Mouse (Mus musculus): ENCODE results near the gene Mybl2. TPM values are rescaled to one million over a fixed set of nuclear protein-coding genes. Genes with fewer than 3 reads are reported as not detected.

Gene Mybl2
- total and polyA plus RNA-seq, 2 experiments = 0.09 to 0.31 TPM

DNA sequence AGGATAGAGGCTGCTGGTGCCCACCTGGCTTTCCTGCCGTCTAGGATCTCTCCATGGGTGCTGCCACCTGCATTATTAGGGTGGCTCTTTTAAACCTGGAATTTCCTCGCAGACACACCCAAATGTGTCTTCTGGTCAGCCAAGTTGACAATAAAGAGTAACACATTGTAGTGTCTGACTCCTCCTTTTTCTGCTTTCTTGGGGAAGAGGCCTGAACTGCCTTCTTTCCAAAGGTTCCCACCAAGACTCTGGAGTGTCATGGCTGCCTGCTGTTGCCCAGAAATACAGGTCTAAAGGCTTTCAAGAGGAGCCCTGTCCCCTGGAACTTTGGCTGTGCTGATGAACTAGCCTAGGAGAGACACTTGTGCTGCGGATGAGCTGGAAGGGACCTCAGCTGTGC is 30.0 kb downstream of the Mybl2 start:
- H3K9ac ChIP-seq (ENCODE audit: low read depth, low read length) = no peak overlapping the region
- H3K27me3 ChIP-seq (ENCODE audit: control insufficient read depth, insufficient read depth, low read length) = no peaks in the 10 kb centered on the region
- 98% methylated on average over 3 of the region's 3 CpGs for WGBS
- no peak overlapping the region for H3K27ac ChIP-seq (replicated peaks; ENCODE audit: insufficient read depth, low read depth, low read length)
- no peaks in the 10 kb centered on the region for H3K79me2 ChIP-seq (ENCODE audit: control insufficient read depth, insufficient read depth, low read length)
- H3K4me1 ChIP-seq (ENCODE audit: control insufficient read depth, insufficient read depth, low read length) = no peaks in the 10 kb centered on the region
- no peak for TF ChIP-seq POLR2A (IDR thresholded peaks at IDR 0.05; ENCODE audit: extremely low read depth, insufficient read depth, low read length)
- TF ChIP-seq CTCF (IDR thresholded peaks at IDR 0.05; ENCODE audit: low read depth, low read length) = no peak
- no peak overlapping the region for H3K4me3 ChIP-seq (ENCODE audit: insufficient read depth, low read depth, low read length)
- H3K36me3 ChIP-seq (ENCODE audit: control insufficient read depth, insufficient read depth, low read length) = no peaks in the 10 kb centered on the region
- DNase-seq (ENCODE audit: extremely low read depth, low read depth, low spot score) = no peak

GRCm38 (mm10) chr2:163085047-163085446 is 30.6 kb downstream of the Mybl2 start:
- no peaks in the 10 kb centered on the region for H3K4me1 ChIP-seq (ENCODE audit: control insufficient read depth, insufficient read depth, low read length)
- H3K27ac ChIP-seq (replicated peaks; ENCODE audit: insufficient read depth, low read depth, low read length) = no peak overlapping the region
- H3K36me3 ChIP-seq (ENCODE audit: control insufficient read depth, insufficient read depth, low read length) = no peaks in the 10 kb centered on the region
- no peak for DNase-seq (ENCODE audit: extremely low read depth, low read depth, low spot score)
- TF ChIP-seq POLR2A (IDR thresholded peaks at IDR 0.05; ENCODE audit: extremely low read depth, insufficient read depth, low read length) (no peak), CTCF (IDR thresholded peaks at IDR 0.05; ENCODE audit: low read depth, low read length) (no peak)
- H3K9ac ChIP-seq (ENCODE audit: low read depth, low read length) = no peak overlapping the region
- H3K27me3 ChIP-seq (ENCODE audit: control insufficient read depth, insufficient read depth, low read length) = no peaks in the 10 kb centered on the region
- no peak overlapping the region for H3K4me3 ChIP-seq (ENCODE audit: insufficient read depth, low read depth, low read length)
- 90% methylated on average over 6 of the region's 6 CpGs for WGBS
- no peaks in the 10 kb centered on the region for H3K79me2 ChIP-seq (ENCODE audit: control insufficient read depth, insufficient read depth, low read length)

- TF ChIP-seq POLR2A (IDR thresholded peaks at IDR 0.05; ENCODE audit: extremely low read depth, insufficient read depth, low read length) = no peak
- no peak for TF ChIP-seq CTCF (IDR thresholded peaks at IDR 0.05; ENCODE audit: low read depth, low read length)
- no peak overlapping the region for H3K27ac ChIP-seq (replicated peaks; ENCODE audit: insufficient read depth, low read depth, low read length)
- H3K36me3 ChIP-seq (ENCODE audit: control insufficient read depth, insufficient read depth, low read length) = no peaks in the 10 kb centered on the region
- H3K9ac ChIP-seq (ENCODE audit: low read depth, low read length) = no peak overlapping the region
- H3K4me3 ChIP-seq (ENCODE audit: insufficient read depth, low read depth, low read length) = no peak overlapping the region
- WGBS = 65% methylated on average over 8 of the region's 8 CpGs
- H3K4me1 ChIP-seq (ENCODE audit: control insufficient read depth, insufficient read depth, low read length) = no peaks in the 10 kb centered on the region
- H3K79me2 ChIP-seq (ENCODE audit: control insufficient read depth, insufficient read depth, low read length) = no peaks in the 10 kb centered on the region
- DNase-seq (ENCODE audit: extremely low read depth, low read depth, low spot score) = no peak
- no peaks in the 10 kb centered on the region for H3K27me3 ChIP-seq (ENCODE audit: control insufficient read depth, insufficient read depth, low read length)
Observed at GRCm38 (mm10) chr2:163086561-163086960, 32.1 kb downstream of the Mybl2 start.

DNA sequence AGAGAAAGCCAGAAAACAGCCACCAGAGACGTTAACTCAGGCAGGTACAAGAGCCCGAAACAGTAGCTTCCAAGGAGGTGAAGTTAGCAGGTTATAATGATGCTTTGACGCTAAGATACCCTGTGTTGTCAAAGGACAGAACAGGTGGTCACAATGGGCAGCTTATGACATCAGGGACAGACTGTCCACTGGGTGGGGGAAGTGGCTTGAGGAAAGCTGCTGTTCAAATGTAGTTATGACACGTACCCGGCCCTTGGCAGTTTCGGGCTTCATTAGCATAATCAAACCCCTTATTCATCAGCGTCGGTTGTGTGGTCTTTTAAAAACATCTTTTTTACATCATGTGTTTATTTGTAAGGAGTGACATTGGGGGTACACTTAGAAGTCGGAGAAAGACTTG is 33.2 kb downstream of the Mybl2 start, which contains the start of gene Gtsf1l:
Gtsf1l (minus strand) TSS at position 128 of the 400 bp plus-strand sequence.
- Histone ChIP-seq H3K79me2 (ENCODE audit: control insufficient read depth, insufficient read depth, low read length) (no peaks in the 10 kb centered on the region), H3K4me1 (ENCODE audit: control insufficient read depth, insufficient read depth, low read length) (no peaks in the 10 kb centered on the region), H3K4me3 (ENCODE audit: insufficient read depth, low read depth, low read length) (no peak within 1 kb of the TSS), H3K27me3 (ENCODE audit: control insufficient read depth, insufficient read depth, low read length) (no peaks in the 10 kb centered on the region), H3K9ac (ENCODE audit: low read depth, low read length) (no peak within 1 kb of the TSS), H3K36me3 (ENCODE audit: control insufficient read depth, insufficient read depth, low read length) (no peaks in the 10 kb centered on the region), H3K27ac (replicated peaks; ENCODE audit: insufficient read depth, low read depth, low read length) (no peak within 1 kb of the TSS)
- WGBS = 82% methylated on average over 9 of the region's 9 CpGs
- TF ChIP-seq CTCF (IDR thresholded peaks at IDR 0.05; ENCODE audit: low read depth, low read length) = no peak
- DNase-seq (ENCODE audit: extremely low read depth, low read depth, low spot score) = no peak

GRCm38 (mm10) chr2:163089475-163090123 is 35.1 kb downstream of the Mybl2 start:
- Histone ChIP-seq H3K4me3 (ENCODE audit: insufficient read depth, low read depth, low read length) (no peak overlapping the region), H3K9ac (ENCODE audit: low read depth, low read length) (no peak overlapping the region), H3K36me3 (ENCODE audit: control insufficient read depth, insufficient read depth, low read length) (no peaks in the 10 kb centered on the region), H3K27me3 (ENCODE audit: control insufficient read depth, insufficient read depth, low read length) (no peaks in the 10 kb centered on the region), H3K79me2 (ENCODE audit: control insufficient read depth, insufficient read depth, low read length) (no peaks in the 10 kb centered on the region), H3K4me1 (ENCODE audit: control insufficient read depth, insufficient read depth, low read length) (peaks cover 1% of the 10 kb centered on the region; the same call in 1 of the 2 replicates), H3K27ac (replicated peaks; ENCODE audit: insufficient read depth, low read depth, low read length) (no peak overlapping the region)
- peak; percentile 31 for DNase-seq (ENCODE audit: extremely low read depth, low read depth, low spot score)
- WGBS = 75% methylated on average over 5 of the region's 5 CpGs
- TF ChIP-seq CTCF (IDR thresholded peaks at IDR 0.05; ENCODE audit: low read depth, low read length) (peak; percentile 71), POLR2A (IDR thresholded peaks at IDR 0.05; ENCODE audit: extremely low read depth, insufficient read depth, low read length) (no peak)

DNA sequence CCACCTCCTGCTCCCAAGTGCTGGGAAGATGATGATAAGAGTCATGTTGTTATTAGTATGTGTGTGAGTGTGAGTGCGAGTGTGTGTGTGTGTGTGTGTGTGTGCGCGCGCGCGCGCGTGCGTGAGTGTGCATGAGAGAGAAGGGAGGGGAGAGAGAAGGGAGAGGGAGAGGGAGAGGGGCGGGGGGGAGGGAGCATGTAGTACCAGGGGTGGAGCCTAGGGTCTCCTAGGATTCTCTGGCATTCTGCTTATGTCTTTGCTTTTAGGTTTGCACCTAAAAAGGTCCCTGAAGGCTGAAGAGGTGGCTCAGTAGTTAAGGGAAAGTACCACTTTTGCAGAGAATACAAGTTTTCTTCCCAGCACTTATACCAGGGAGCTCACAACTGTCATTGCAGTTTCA is 40.4 kb downstream of the Mybl2 start:
- peaks cover 8% of the 10 kb centered on the region for H3K4me1 ChIP-seq (ENCODE audit: control insufficient read depth, insufficient read depth, low read length)
- H3K9ac ChIP-seq (ENCODE audit: low read depth, low read length) = no peak overlapping the region
- no peak for TF ChIP-seq CTCF (IDR thresholded peaks at IDR 0.05; ENCODE audit: low read depth, low read length)
- TF ChIP-seq POLR2A (IDR thresholded peaks at IDR 0.05; ENCODE audit: extremely low read depth, insufficient read depth, low read length) = no peak
- H3K27ac ChIP-seq (replicated peaks; ENCODE audit: insufficient read depth, low read depth, low read length) = no peak overlapping the region
- H3K36me3 ChIP-seq (ENCODE audit: control insufficient read depth, insufficient read depth, low read length) = no peaks in the 10 kb centered on the region
- DNase-seq (ENCODE audit: extremely low read depth, low read depth, low spot score) = no peak
- no peaks in the 10 kb centered on the region for H3K27me3 ChIP-seq (ENCODE audit: control insufficient read depth, insufficient read depth, low read length)
- 98% methylated on average over 10 of the region's 10 CpGs for WGBS
- no peak overlapping the region for H3K4me3 ChIP-seq (ENCODE audit: insufficient read depth, low read depth, low read length)
- H3K79me2 ChIP-seq (ENCODE audit: control insufficient read depth, insufficient read depth, low read length) = no peaks in the 10 kb centered on the region

All from liver, adult 2 months (tissue).